Mouse (Mus musculus) brain, embryonic 14.5 days (tissue): ENCODE measurements around the gene Ttc17.

ENCODE experiments used
- CTCF ChIP-seq: fragments of 200-500 bp; IDR thresholded peaks from 2 replicates; pipeline ENCODE4 v1.5.1; 2012; ENCODE audit warnings: inconsistent platforms, mild to moderate bottlenecking, moderate library complexity, borderline replicate concordance; ENCODE audit not compliant: insufficient read depth, insufficient read length; ENCODE audit errors: extremely low read depth
- POLR2A ChIP-seq: fragments of 200-500 bp; IDR thresholded peaks from 2 replicates; pipeline ENCODE4 v1.6.1; 2012; ENCODE audit warnings: mild to moderate bottlenecking, inconsistent platforms, borderline replicate concordance; ENCODE audit not compliant: poor library complexity, insufficient read depth, insufficient read length, severe bottlenecking; ENCODE audit errors: extremely low read depth

DNA sequence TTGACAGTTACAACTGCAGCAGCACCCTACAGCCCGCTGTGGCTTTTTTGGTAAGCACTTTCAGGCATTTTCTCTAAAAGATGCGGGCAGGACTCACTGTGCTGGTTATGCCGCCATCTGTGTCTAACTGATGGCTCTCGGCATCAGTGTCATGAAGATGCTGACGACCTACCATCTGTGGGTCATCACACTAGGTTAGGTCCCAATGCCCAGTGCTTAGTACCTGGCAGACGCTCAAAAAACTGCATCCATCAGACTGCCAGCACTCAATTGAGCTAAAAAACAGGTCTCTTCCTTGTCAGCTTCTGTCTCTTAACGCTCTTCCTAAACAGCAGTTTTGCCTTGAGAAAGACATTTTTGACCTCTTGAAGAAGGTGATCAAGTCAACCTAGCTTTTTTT is 29.0 kb upstream of the Ttc17 start:
- TF ChIP-seq CTCF (no peak), POLR2A (no peak)
